Mouse (Mus musculus) 3T3-L1 (cell line): ENCODE measurements around the gene Zfp580.

Source experiments
- DNase-seq: peaks from one replicate; pipeline ENCODE4 v3.0.0-alpha.2; 2015; ENCODE audit warnings: low read depth, low spot score

Gene Zfp580

GRCm38 (mm10) chr7:5035628-5036027 is 15.7 kb upstream of the Zfp580 start:
- no peak for DNase-seq

GRCm38 (mm10) chr7:5036136-5036535 is 15.2 kb upstream of the Zfp580 start:
- DNase-seq, result no peak

- no peak for DNase-seq
These were observed 14.3 kb upstream of the Zfp580 start for GRCm38 (mm10) chr7:5037026-5037425.

GRCm38 (mm10) chr7:5037467-5037866 is 13.9 kb upstream of the Zfp580 start:
- no peak for DNase-seq

- peak; percentile 84 for DNase-seq
These were observed 13.1 kb upstream of the Zfp580 start, which contains the start of gene Zfp784 for GRCm38 (mm10) chr7:5038109-5038732. Gene Zfp784, minus strand, starts transcription at chr7:5038446.

GRCm38 (mm10) chr7:5038940-5039339 is 12.4 kb upstream of the Zfp580 start:
- DNase-seq, result peak; percentile 40

GRCm38 (mm10) chr7:5044981-5045380 is 6.4 kb upstream of the Zfp580 start:
- no peak for DNase-seq

- no peak for DNase-seq
These were observed 5.2 kb upstream of the Zfp580 start for GRCm38 (mm10) chr7:5046112-5046511.

- peak; percentile 55 for DNase-seq
These were observed 4.0 kb upstream of the Zfp580 start for GRCm38 (mm10) chr7:5047313-5047712.

- peak; percentile 25 for DNase-seq
These were observed 1.1 kb downstream of the Zfp580 start for GRCm38 (mm10) chr7:5052438-5052837.

- no peak for DNase-seq
These were observed 1.6 kb downstream of the Zfp580 start for GRCm38 (mm10) chr7:5052931-5053343.

GRCm38 (mm10) chr7:5053456-5054179 is 2.3 kb downstream of the Zfp580 start:
- no peak for DNase-seq

- no peak for DNase-seq
These were observed 5.4 kb downstream of the Zfp580 start for GRCm38 (mm10) chr7:5056651-5057263.

GRCm38 (mm10) chr7:5057381-5057780 is 6.0 kb downstream of the Zfp580 start:
- DNase-seq, result no peak

GRCm38 (mm10) chr7:5057804-5058203 is 6.5 kb downstream of the Zfp580 start:
- DNase-seq, result no peak

GRCm38 (mm10) chr7:5058631-5059030 is 7.3 kb downstream of the Zfp580 start:
- no peak for DNase-seq

GRCm38 (mm10) chr7:5059421-5059820 is 8.1 kb downstream of the Zfp580 start:
- no peak for DNase-seq

GRCm38 (mm10) chr7:5060239-5060731 is 8.9 kb downstream of the Zfp580 start:
- peak; percentile 94 for DNase-seq

- peak; percentile 98 for DNase-seq
These were observed 9.8 kb downstream of the Zfp580 start for GRCm38 (mm10) chr7:5060944-5061773.

- peak; percentile 80 for DNase-seq
These were observed 10.5 kb downstream of the Zfp580 start, which contains the start of gene U2af2 for GRCm38 (mm10) chr7:5061774-5062359. Gene U2af2, plus strand, starts transcription at chr7:5062143.

GRCm38 (mm10) chr7:5062360-5063001 is 11.1 kb downstream of the Zfp580 start:
- DNase-seq, result peak; percentile 86
